Mouse (Mus musculus) Muller cell, postnatal 12 days (primary cell): Measurements from ENCODE around the gene Gon7.

ENCODE experiments used
- DNase-seq: peaks from one replicate; pipeline ENCODE4 v3.0.0-alpha.2; 2015; ENCODE audit errors: inconsistent ontology term

Gon7 gene

GRCm38 (mm10) chr12:102743036-102743588 lies 14.5 kb downstream of the Gon7 start:
- no peak for DNase-seq

- no peak for DNase-seq
Observed at GRCm38 (mm10) chr12:102742056-102742455, 15.5 kb downstream of the Gon7 start.

GRCm38 (mm10) chr12:102740285-102740684 lies 17.3 kb downstream of the Gon7 start:
- no peak for DNase-seq

GRCm38 (mm10) chr12:102739096-102739495 lies 18.5 kb downstream of the Gon7 start:
- DNase-seq: no peak

- peak; percentile 27 for DNase-seq
Observed at GRCm38 (mm10) chr12:102733381-102733780, 24.2 kb downstream of the Gon7 start.

GRCm38 (mm10) chr12:102730798-102731619 lies 26.6 kb downstream of the Gon7 start:
- DNase-seq: peak; percentile 87

GRCm38 (mm10) chr12:102729855-102730797 lies 27.5 kb downstream of the Gon7 start:
- DNase-seq: peak; percentile 91

- DNase-seq: no peak
Observed at GRCm38 (mm10) chr12:102725761-102726175, 31.8 kb downstream of the Gon7 start.

GRCm38 (mm10) chr12:102725146-102725545 lies 32.5 kb downstream of the Gon7 start:
- no peak for DNase-seq

- no peak for DNase-seq
Observed at GRCm38 (mm10) chr12:102723861-102724260, 33.7 kb downstream of the Gon7 start.

GRCm38 (mm10) chr12:102722966-102723365 lies 34.6 kb downstream of the Gon7 start:
- DNase-seq: no peak

- DNase-seq: no peak
Observed at GRCm38 (mm10) chr12:102722451-102722850, 35.2 kb downstream of the Gon7 start.

GRCm38 (mm10) chr12:102719552-102720315 lies 37.9 kb downstream of the Gon7 start:
- peak; percentile 45 for DNase-seq

- DNase-seq: no peak
Observed at GRCm38 (mm10) chr12:102714654-102715395, 42.8 kb downstream of the Gon7 start.

GRCm38 (mm10) chr12:102714116-102714515 lies 43.5 kb downstream of the Gon7 start:
- no peak for DNase-seq

- no peak for DNase-seq
Observed at GRCm38 (mm10) chr12:102713153-102713865, 44.3 kb downstream of the Gon7 start.

GRCm38 (mm10) chr12:102710851-102711375 lies 46.7 kb downstream of the Gon7 start:
- DNase-seq: no peak

- DNase-seq: no peak
Observed at GRCm38 (mm10) chr12:102709896-102710295, 47.7 kb downstream of the Gon7 start.

- DNase-seq: no peak
Observed at GRCm38 (mm10) chr12:102708220-102708619, 49.4 kb downstream of the Gon7 start.
